Mouse (Mus musculus) forebrain, embryonic 13.5 days (tissue): Measurements from ENCODE around the gene Prkce. TPM values are rescaled to one million over a fixed set of nuclear protein-coding genes. Genes with fewer than 3 reads are reported as not detected.

Source experiments
- ATAC-seq: fragments of 200-750 bp; cut with Nextera tagmentation; 2 replicates; pipeline ENCODE4 v1.8.0; 2017
- H3K27ac ChIP-seq: fragments of 300-500 bp; sonication (generic); 2 replicates; pipeline ENCODE4 v1.5.1; 2015; ENCODE audit warnings: inconsistent platforms, mild to moderate bottlenecking, moderate library complexity
- H3K27me3 ChIP-seq: fragments of 300-500 bp; sonication (generic); 2 replicates; pipeline ENCODE4 v1.6.1; 2015; ENCODE audit warnings: mild to moderate bottlenecking, inconsistent platforms
- H3K36me3 ChIP-seq: fragments of 300-500 bp; sonication (generic); 2 replicates; pipeline ENCODE4 v1.6.1; 2015; ENCODE audit warnings: mild to moderate bottlenecking, inconsistent platforms; ENCODE audit not compliant: poor library complexity, severe bottlenecking
- H3K4me1 ChIP-seq: fragments of 300-500 bp; sonication (generic); 2 replicates; pipeline ENCODE4 v1.6.1; 2015; ENCODE audit warnings: inconsistent platforms
- H3K4me2 ChIP-seq: fragments of 300-500 bp; sonication (generic); 2 replicates; pipeline ENCODE4 v1.6.1; 2015; ENCODE audit warnings: inconsistent platforms, mild to moderate bottlenecking, moderate library complexity
- H3K4me3 ChIP-seq: fragments of 300-500 bp; sonication (generic); 2 replicates; pipeline ENCODE4 v1.5.1; 2015; ENCODE audit warnings: mild to moderate bottlenecking, inconsistent platforms
- H3K9ac ChIP-seq: fragments of 300-500 bp; sonication (generic); 2 replicates; pipeline ENCODE4 v1.6.1; 2015; ENCODE audit warnings: mild to moderate bottlenecking, inconsistent platforms
- H3K9me3 ChIP-seq: fragments of 300-500 bp; sonication (generic); replicated peaks from 2 replicates; pipeline ENCODE4 v1.6.1; 2016; ENCODE audit warnings: inconsistent platforms
- WGBS: fragments of 180-500 bp; shearing (Covaris S2); methylation state at CpG from one replicate; pipeline ENCODE4 v1.1.7; 2015; 5-methylcytosine and 5-hydroxymethylcytosine counted together
- polyA plus RNA-seq: library from polyadenylated mRNA; unstranded; fragments of >200 nt; fragmentation: Nextera tagmentation; extraction: Ambion mirVana; gene quantifications from 2 replicates; pipeline ENCODE4 v1.2.1, GENCODE M21; 2015

The Prkce gene
- polyA plus RNA-seq, 1 experiment from 2014 or later, result 10.9 TPM

DNA sequence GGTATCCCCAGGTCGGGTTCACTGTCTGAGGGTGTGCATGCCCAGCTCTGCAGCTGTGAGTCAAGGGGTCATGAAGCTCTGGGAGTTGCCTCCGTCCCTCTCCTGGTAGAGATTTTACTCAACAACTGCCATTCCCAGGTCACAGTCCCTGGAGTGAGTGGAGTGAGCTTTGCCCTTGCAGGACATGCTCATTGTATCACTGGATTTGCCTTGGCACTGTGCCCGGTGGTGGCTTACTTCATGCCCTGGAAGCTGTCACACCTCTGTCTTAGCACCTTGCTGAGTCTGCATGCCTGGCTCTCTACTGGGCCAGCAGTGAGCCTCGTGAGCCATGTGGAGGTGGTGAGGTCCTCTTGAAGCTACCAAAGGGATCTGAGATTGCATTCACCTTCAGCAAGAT is 167.4 kb downstream of the Prkce start:
- Histone ChIP-seq H3K27ac (no peak overlapping the region), H3K4me2 (no peak overlapping the region), H3K27me3 (no peaks in the 10 kb centered on the region), H3K9ac (no peak overlapping the region), H3K9me3 (no peaks in the 10 kb centered on the region), H3K36me3 (no peaks in the 10 kb centered on the region), H3K4me1 (peaks cover 8% of the 10 kb centered on the region), H3K4me3 (no peak overlapping the region)
- 90% methylated on average over 4 of the region's 4 CpGs for WGBS
- no peak for ATAC-seq

GRCm38 (mm10) chr17:86336652-86337073 is 169.1 kb downstream of the Prkce start:
- ATAC-seq, result no peak
- Histone ChIP-seq H3K4me1 (no peaks in the 10 kb centered on the region), H3K9ac (no peak overlapping the region), H3K36me3 (no peaks in the 10 kb centered on the region), H3K27ac (no peak overlapping the region), H3K4me3 (no peak overlapping the region), H3K9me3 (no peaks in the 10 kb centered on the region), H3K4me2 (no peak overlapping the region), H3K27me3 (no peaks in the 10 kb centered on the region)
- 70% methylated on average over 4 of the region's 4 CpGs for WGBS

GRCm38 (mm10) chr17:86337076-86337475 is 169.5 kb downstream of the Prkce start:
- Histone ChIP-seq H3K4me1 (no peaks in the 10 kb centered on the region), H3K36me3 (no peaks in the 10 kb centered on the region), H3K9ac (no peak overlapping the region), H3K4me2 (no peak overlapping the region), H3K27me3 (no peaks in the 10 kb centered on the region), H3K27ac (no peak overlapping the region), H3K4me3 (no peak overlapping the region), H3K9me3 (no peaks in the 10 kb centered on the region)
- ATAC-seq, result no peak
- whole genome bisulfite sequencing, result 83% methylated on average over 3 of the region's 3 CpGs

DNA sequence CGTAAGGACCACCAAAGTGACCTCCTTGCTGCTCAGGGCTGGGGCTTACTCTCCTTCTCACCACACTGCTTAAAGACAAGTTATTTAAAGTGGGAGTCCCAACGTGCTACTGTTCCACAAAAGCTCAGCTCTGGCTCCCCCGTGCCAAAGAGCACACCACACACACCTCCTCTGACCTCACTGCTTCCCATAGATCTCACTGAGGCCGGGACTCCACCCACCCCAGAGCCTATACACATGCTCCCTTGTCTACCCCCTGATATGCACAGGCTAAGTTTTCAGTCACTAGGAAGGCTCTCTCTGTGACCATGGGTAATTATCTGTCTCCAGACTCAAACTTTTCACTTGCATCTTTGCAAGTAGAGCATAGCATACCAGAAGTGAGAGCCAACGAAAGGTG is 170.7 kb downstream of the Prkce start:
- Histone ChIP-seq H3K27ac (no peak overlapping the region), H3K36me3 (no peaks in the 10 kb centered on the region), H3K4me2 (no peak overlapping the region), H3K27me3 (no peaks in the 10 kb centered on the region), H3K4me3 (no peak overlapping the region), H3K4me1 (no peaks in the 10 kb centered on the region), H3K9ac (no peak overlapping the region), H3K9me3 (no peaks in the 10 kb centered on the region)
- 82% methylated on average over 5 of the region's 5 CpGs for WGBS
- ATAC-seq, result no peak

DNA sequence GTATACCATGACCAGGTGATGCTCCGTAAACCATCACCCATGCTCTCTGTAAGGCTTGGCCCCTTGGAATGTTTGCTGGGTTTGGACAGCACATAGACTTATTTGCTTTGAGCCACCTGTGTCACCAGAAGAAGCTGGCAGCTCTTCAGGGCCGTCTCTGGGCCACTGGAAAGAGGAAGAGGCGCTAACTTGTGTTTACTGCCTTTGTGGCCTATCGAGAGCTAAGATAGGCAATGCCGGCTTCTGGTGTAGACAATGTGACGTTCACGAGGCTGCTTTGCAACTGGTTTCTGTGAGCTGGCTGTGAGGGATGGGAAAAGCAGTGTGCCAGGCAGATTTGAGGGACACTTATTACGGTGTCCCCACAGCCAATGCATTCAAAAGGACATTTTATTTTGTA is 176.4 kb downstream of the Prkce start:
- 81% methylated on average over 8 of the region's 8 CpGs for WGBS
- no peak for ATAC-seq
- Histone ChIP-seq H3K27ac (no peak overlapping the region), H3K4me3 (no peak overlapping the region), H3K9me3 (no peaks in the 10 kb centered on the region), H3K36me3 (no peaks in the 10 kb centered on the region), H3K4me1 (no peaks in the 10 kb centered on the region), H3K4me2 (no peak overlapping the region), H3K9ac (no peak overlapping the region), H3K27me3 (no peaks in the 10 kb centered on the region)

- Histone ChIP-seq H3K4me1 (peaks cover 2% of the 10 kb centered on the region; the same call in 1 of the 2 replicates), H3K4me2 (no peak overlapping the region), H3K9me3 (no peaks in the 10 kb centered on the region), H3K27me3 (no peaks in the 10 kb centered on the region), H3K36me3 (no peaks in the 10 kb centered on the region), H3K4me3 (no peak overlapping the region), H3K27ac (no peak overlapping the region), H3K9ac (no peak overlapping the region)
- WGBS, result 81% methylated on average over 22 of the region's 22 CpGs
- no peak for ATAC-seq
Observed at GRCm38 (mm10) chr17:86345234-86346005, 177.8 kb downstream of the Prkce start.

GRCm38 (mm10) chr17:86350236-86350635 is 182.7 kb downstream of the Prkce start:
- Histone ChIP-seq H3K4me3 (no peak overlapping the region), H3K9me3 (no peaks in the 10 kb centered on the region), H3K36me3 (no peaks in the 10 kb centered on the region), H3K27me3 (no peaks in the 10 kb centered on the region), H3K4me2 (no peak overlapping the region), H3K9ac (no peak overlapping the region), H3K4me1 (peaks cover 20% of the 10 kb centered on the region; the same call in 1 of the 2 replicates), H3K27ac (peak overlapping the region; percentile 10; the same call in 1 of the 2 replicates)
- 83% methylated on average over 3 of the region's 3 CpGs for WGBS
- no peak for ATAC-seq

- peak overlapping the region; percentile 10; the same call in 1 of the 2 replicates for H3K27ac ChIP-seq
- H3K4me1 ChIP-seq, result peaks cover 21% of the 10 kb centered on the region
- 70% methylated on average over 12 of the region's 12 CpGs for WGBS
- H3K27me3 ChIP-seq, result no peaks in the 10 kb centered on the region
- no peaks in the 10 kb centered on the region for H3K36me3 ChIP-seq
- no peak overlapping the region for H3K4me2 ChIP-seq
- H3K4me3 ChIP-seq, result no peak overlapping the region
- no peak overlapping the region for H3K9ac ChIP-seq
- peak; percentile 53; the same call in 1 of the 2 replicates for ATAC-seq
- no peaks in the 10 kb centered on the region for H3K9me3 ChIP-seq
Observed at GRCm38 (mm10) chr17:86350791-86351261, 183.2 kb downstream of the Prkce start.

GRCm38 (mm10) chr17:86351282-86351681 is 183.7 kb downstream of the Prkce start:
- Histone ChIP-seq H3K4me3 (no peak overlapping the region), H3K9ac (no peak overlapping the region), H3K4me1 (peaks cover 25% of the 10 kb centered on the region), H3K4me2 (no peak overlapping the region), H3K27ac (no peak overlapping the region), H3K9me3 (no peaks in the 10 kb centered on the region), H3K36me3 (no peaks in the 10 kb centered on the region), H3K27me3 (no peaks in the 10 kb centered on the region)
- WGBS, result 85% methylated on average over 4 of the region's 4 CpGs
- ATAC-seq, result no peak

DNA sequence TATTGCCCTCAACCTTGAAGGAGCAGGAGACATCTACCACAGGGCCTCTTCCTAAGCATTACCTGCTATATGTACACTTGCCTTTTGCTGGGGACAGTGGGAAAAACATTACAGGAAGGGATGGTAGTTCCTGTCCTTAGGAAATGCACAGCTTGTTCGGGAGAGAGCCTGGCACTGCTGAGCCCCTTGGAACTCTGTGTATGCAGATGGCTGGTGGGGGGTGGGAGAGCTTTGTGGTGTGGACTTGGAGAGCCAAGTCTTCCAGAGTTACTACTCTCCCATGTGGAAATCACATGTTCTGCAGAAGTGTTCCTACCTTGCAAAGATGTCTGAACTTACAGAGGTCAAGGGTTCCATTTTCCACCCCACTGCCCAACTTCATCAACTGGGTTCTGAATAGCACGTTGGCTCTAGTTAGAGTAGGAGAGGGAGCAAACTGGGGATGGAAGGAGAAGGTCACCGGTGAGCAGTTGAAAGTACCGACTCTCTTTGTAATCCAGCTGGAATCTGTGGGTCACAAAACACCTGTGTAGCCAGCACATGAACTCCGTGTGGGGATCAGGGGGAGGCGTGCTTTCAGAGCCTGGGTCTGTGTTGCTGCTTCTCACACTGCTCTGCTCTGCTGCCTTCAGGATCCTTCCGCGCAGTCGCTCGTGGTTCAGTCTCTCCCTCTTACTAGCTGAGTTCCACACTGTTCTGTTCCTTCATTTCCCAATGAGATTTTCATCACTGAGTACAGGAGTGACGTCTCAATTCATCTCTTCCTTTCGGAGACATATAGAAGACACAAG is 184.9 kb downstream of the Prkce start:
- WGBS, result 84% methylated on average over 12 of the region's 12 CpGs
- Histone ChIP-seq H3K4me3 (no peak overlapping the region), H3K27ac (no peak overlapping the region), H3K27me3 (no peaks in the 10 kb centered on the region), H3K4me1 (peaks cover 27% of the 10 kb centered on the region), H3K9ac (no peak overlapping the region), H3K4me2 (no peak overlapping the region), H3K36me3 (no peaks in the 10 kb centered on the region), H3K9me3 (no peaks in the 10 kb centered on the region)
- ATAC-seq, result no peak

DNA sequence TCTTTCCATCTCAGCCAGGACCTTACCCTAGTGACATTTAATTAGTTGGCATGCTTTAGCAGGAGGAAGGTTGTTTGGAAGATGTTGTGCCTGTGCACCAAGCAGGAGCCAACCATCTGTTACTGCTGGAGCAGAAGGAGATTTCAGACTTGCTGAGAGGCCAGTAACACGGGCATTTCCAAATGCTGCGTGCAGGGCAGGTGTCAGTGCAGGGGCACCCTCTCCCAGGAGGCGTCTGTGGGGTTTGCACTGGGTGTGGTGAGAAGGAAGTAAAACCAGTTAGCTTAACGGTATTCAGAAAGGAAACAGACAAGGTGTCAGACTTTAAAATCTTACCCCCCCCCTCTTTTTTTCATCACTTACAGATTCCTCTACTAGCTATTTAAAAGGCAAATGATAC is 186.1 kb downstream of the Prkce start:
- Histone ChIP-seq H3K27me3 (no peaks in the 10 kb centered on the region), H3K36me3 (no peaks in the 10 kb centered on the region), H3K9me3 (no peaks in the 10 kb centered on the region), H3K4me2 (no peak overlapping the region), H3K4me1 (peaks cover 27% of the 10 kb centered on the region), H3K4me3 (no peak overlapping the region), H3K9ac (no peak overlapping the region), H3K27ac (no peak overlapping the region)
- 78% methylated on average over 4 of the region's 4 CpGs for WGBS
- ATAC-seq, result peak; percentile 41; the same call in 1 of the 2 replicates

DNA sequence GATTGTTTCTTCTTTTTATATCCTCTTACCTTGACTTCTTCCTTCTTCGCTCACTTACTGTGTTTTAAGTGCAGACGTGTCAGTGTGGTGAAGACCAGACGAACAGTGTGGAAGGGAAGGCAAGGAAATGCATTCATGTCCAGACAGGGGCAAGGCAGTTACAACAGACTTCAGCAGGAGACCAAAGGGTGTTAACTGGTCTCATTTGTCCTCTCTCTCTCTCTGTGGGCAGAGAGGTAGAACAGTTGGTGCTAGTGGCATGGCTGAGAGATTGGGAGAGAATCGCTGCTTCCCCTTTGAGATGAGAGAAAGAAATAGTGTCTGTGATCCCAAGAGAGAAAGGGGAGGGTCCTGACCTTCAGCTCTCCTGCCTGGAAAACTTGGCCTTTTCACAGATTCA is 186.5 kb downstream of the Prkce start:
- ATAC-seq, result no peak

More for the DNA sequence above, 186.5 kb downstream of the Prkce start:
- no peaks in the 10 kb centered on the region for H3K36me3 ChIP-seq
- 84% methylated on average over 4 of the region's 4 CpGs for WGBS
- H3K4me1 ChIP-seq, result peaks cover 27% of the 10 kb centered on the region
- no peak overlapping the region for H3K4me2 ChIP-seq
- no peak overlapping the region for H3K9ac ChIP-seq
- H3K27ac ChIP-seq, result no peak overlapping the region
- H3K27me3 ChIP-seq, result no peaks in the 10 kb centered on the region
- H3K9me3 ChIP-seq, result no peaks in the 10 kb centered on the region
- no peak overlapping the region for H3K4me3 ChIP-seq
